Mouse (Mus musculus): ENCODE results near the gene Cryge.

Gene Cryge
- long read RNA-seq, experiment 1, result 0 reads
- long read RNA-seq, experiment 2, result 0 reads

- intact Hi-C loops (cut with DNase I), result loop anchor here (5.0 kb wide), 1 partner anchor 36 kb away; no protein-coding TSS in a partner anchor
Measured at GRCm38 (mm10) chr1:65050952-65051351, at the start of gene Cryge. Cryge (minus strand) TSS chr1:65051149.

GRCm38 (mm10) chr1:65096953-65097352 is 46.0 kb upstream of the Cryge start:
- intact Hi-C loops (cut with DNase I), result no loop called here

GRCm38 (mm10) chr1:65091566-65091965 is 40.6 kb upstream of the Cryge start:
- intact Hi-C loops (cut with DNase I), result no loop called here

- intact Hi-C loops (cut with DNase I), result no loop called here
Measured at GRCm38 (mm10) chr1:65090370-65090769, 39.4 kb upstream of the Cryge start.

DNA sequence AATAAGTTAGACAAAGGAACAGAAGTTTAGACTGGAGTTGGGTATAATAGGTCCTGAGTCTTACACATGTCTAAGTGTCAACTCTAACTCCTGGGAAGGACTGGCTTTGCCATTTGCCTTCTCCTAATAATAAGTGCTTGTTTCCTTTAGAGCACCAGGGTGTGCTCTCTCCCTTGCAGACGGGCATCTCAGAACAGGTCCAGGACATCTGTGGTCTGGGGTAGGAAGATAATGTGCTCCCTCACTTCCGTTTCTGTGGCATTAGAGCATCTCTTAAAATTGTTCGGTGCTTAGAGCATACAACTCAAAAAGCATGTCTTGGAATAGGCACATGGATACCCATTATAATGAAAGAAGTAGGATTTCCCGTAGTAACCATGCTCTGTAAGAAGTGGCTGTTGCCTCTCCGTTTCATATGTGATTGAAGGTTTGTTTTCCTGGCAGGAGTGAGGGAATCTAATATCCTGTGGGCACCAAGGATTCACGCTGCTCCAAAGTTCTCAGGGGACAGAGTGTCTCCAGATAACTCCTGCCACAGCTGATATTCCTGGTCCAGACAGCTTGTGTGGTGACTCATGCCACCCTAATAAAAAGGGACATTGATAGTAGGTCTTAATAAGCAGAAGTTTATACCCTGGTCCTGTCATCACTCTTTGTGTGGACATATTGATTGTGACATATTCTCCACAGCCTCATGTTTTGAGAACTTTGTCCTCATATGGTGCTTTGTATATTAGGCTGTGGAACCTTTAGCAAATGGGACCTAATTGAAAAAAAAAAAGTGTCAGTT is 37.8 kb upstream of the Cryge start:
- intact Hi-C loops (cut with DNase I), result loop anchor here (5.0 kb wide), 1 partner anchor 36 kb away; the partner anchor contains the start of gene Cryge

DNA sequence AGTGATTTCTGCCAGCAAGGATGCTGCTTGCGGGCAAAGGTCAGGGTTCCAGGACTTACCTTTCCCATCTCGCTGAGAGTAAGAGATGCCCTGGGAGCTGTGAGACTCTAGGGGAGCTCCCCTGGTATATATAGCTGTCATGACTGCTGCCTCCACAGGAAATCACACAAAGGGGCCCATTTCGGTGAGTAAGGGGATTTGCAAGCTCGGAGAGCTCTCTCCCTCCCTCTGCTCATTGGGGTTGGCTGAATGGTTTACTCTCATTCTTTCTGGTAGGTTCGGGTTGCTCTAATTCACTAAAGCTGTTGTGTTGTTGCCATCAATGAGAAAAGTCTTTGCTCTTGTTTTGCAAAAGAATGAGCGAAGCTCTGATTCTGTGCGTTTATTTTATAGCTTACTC is 31.2 kb upstream of the Cryge start, which contains the start of gene Crygb:
Gene Crygb, minus strand, starts transcription at position 101 of the 400 bp plus-strand sequence.
- intact Hi-C loops (cut with DNase I), result no loop called here

DNA sequence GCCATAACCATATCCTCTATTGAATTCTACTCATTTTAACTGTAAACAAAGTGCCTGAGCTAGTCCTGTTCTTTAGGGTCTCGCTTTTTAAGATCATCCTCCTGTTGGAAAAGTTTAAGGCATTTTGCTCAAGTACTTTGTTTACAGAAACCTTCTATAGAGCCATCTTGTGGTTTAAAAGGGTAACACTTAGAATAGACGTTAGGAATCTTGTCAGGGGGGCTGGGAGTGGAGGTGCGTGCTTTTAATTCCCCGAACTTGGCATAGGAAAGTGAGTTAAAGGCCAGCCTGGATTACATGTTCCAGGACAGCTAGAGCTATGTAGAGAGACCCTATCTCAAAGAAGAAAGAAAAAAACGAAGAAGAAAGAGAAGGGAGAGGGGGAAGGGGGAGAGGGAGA is 24.7 kb upstream of the Cryge start:
- intact Hi-C loops (cut with DNase I), result no loop called here

DNA sequence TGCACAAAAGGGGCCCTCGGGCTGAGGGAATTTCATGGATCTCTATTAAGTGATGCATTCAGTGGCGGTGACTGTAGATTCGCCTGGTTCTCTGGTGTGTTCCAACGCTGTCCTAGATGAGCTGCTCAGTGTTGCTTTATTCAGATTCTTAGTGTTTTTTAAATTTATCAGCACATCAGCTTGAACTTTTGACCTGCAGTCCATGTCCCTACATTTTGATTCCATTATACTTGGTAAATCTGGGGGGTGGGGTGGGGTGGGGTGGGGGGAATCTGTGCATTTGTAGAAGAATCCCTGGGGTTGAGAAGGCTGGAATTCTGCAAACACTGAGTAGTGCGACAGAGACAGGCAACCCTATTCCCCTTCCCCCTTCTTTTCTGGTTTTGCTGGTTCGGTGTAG is 22.6 kb upstream of the Cryge start, which contains the start of gene Crygc:
Gene Crygc, minus strand, starts transcription at position 101 of the 400 bp plus-strand sequence.
- intact Hi-C loops (cut with DNase I), result no loop called here

DNA sequence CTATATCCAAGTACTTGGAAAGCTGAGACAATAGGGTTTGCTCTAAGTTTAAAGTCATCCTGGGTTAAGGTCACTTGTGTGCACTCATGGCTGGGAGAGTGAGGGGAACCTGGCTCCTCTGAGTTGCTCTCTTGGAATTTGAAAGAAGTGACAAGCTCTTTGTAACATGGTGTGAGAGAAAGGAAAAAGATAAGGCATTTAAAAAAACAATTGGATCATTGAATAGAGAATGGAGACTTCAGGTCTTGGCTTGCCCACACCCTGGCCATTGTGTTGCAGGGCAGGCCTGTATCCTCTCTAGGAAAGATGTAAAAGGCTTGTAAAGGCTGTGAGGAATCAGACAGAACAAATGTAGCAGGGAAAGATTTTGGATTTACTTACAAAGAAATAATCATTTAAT is 16.9 kb upstream of the Cryge start:
- intact Hi-C loops (cut with DNase I), result no loop called here

DNA sequence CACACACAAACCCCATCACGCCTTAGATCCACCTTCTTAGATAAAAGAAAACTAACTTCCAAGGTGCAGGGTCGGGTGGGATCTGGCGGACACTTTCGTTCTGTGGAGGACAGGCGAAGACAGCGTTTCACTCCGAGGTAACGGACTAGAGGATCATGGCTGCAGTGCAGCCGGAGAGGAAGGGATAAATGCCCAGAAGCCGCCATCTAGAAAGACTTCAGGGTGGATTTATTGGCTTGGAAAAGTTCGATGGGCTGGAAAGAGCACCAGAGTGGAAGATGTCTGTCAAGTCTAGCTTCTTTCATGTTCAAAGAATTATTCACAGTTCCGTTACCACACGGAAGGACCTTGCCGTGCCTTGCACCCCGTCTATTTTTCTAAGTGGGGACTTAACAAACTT is 13.3 kb upstream of the Cryge start:
- intact Hi-C loops (cut with DNase I), result no loop called here

DNA sequence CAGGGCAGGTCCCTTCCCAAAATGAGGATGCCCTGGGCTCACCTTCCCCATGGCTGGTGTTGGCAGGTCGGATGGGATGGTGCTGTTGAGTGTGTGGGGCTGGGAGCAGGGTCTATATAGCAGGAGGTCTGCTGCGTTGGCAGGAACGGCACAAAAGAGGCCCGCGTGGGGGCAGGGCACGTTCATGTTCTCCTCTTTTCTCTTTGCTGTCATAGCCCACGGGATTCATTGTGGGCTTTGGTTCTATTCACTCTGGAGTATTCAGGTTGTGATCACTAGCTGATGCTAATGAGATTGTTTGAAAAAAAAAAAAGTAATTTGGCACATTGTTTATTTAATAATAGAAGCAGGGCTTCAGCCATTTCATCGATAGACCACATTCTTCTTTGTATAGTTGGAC is 12.4 kb upstream of the Cryge start, which contains the start of gene Crygd:
Gene Crygd, minus strand, starts transcription at position 101 of the 400 bp plus-strand sequence.
- intact Hi-C loops (cut with DNase I), result no loop called here

GRCm38 (mm10) chr1:65052140-65052539 is 1.2 kb upstream of the Cryge start:
- intact Hi-C loops (cut with DNase I), result loop anchor here (5.0 kb wide), 1 partner anchor 35 kb away; no protein-coding TSS in a partner anchor

GRCm38 (mm10) chr1:65051696-65052095 is 747 bp upstream of the Cryge start:
- intact Hi-C loops (cut with DNase I), result loop anchor here (5.0 kb wide), 1 partner anchor 36 kb away; no protein-coding TSS in a partner anchor

DNA sequence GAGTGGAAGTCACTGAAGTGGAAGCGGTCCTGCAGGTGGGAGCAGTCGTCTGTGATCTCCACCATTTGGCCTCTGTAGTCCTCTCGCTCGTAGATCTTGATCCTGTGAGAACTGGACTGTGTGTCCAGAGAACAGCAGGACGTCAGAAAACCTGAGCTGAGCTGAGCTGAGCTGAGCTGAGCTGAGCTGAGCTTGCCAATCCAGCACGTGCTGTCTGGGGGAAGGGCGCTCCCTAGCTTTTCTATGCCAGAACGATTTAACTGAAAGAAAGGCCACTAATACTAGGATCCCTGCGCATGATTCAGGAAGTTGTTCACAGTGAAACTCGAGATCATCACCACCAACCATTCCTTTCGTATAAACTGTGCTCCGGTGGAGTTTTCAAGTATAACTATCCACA is 2.2 kb downstream of the Cryge start:
- intact Hi-C loops (cut with DNase I), result no loop called here

GRCm38 (mm10) chr1:65046401-65047109 is 4.4 kb downstream of the Cryge start:
- intact Hi-C loops (cut with DNase I), result loop anchor here (2.0 kb wide), 1 partner anchor 132 kb away; no protein-coding TSS in a partner anchor

GRCm38 (mm10) chr1:65043433-65043832 is 7.5 kb downstream of the Cryge start:
- intact Hi-C loops (cut with DNase I), result no loop called here

GRCm38 (mm10) chr1:65041837-65042236 is 9.1 kb downstream of the Cryge start:
- intact Hi-C loops (cut with DNase I), result no loop called here

DNA sequence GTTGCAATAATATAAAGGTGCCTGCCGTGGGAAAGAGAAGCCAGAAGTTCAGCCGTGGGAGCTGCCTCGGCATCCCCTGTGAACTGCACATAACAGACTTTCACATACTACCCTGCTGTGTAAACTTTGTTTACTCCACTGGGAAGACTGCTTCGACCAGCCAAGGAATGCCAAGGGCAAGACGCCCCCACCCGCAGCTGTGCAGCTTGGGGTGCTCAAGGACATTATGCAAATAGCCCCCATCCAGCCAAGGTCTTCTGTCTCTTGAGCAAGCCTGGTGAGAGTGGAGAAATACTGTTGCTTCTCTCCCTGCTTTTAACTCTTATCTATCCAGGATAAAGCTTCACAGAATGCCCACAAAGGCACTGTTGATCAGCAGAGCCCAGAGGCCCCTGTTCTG is 10.1 kb downstream of the Cryge start:
- intact Hi-C loops (cut with DNase I), result no loop called here

DNA sequence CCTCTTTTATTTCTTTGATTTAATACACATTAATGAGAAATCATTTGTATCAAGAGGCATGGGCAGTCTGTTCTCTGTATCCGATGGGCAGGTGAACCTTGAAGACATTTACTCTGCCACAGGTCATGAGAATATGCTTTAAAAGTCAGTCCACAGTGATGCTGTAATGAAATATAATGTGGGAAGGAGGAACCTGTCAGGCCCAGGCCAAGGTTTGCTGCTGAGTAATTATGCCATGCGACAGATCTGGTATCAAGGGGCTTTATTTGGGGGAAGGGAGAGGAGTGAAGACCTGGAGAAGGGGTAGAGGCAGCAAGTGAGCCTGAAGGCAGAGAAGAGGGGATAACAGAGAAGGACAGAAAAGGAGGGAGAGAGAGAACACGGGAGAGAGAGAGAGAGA is 11.3 kb downstream of the Cryge start:
- intact Hi-C loops (cut with DNase I), result no loop called here

DNA sequence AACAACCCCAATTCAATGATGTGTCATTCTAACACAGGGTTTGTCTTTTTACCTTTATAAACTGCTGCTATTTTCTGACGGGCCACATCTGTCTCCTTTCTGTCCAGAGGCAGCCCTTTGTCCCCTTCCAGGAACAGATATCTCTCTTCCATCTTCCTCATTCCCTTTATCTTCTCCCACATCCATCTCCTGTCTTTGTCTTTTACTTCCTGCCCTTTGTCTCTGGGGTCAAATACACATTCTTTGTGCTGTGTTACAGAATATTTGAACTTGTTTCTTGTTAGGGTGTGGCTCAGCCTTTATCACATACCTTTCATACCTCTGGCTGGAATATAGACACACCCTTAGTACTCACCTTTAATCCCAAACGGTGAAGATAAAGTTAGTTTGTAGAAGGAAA is 13.4 kb downstream of the Cryge start:
- intact Hi-C loops (cut with DNase I), result no loop called here

DNA sequence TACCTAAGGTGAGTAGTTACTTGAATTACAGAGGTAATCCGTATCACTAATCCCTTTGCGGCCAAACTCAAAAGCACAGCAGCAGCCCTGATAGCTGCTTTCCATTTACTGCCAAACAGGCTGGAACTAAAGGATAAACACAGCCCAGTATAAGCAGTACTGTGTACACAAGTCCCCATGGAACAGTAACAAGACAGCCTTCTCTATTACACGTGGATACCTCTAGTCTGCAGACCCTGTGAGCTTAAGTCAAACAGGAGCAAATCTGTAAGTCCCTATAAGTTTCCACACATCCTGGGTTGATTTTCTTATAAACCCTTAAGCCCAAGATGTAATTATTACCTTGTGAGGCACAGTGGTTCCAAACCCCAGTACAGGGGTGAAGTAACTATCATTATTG is 15.4 kb downstream of the Cryge start:
- intact Hi-C loops (cut with DNase I), result no loop called here

DNA sequence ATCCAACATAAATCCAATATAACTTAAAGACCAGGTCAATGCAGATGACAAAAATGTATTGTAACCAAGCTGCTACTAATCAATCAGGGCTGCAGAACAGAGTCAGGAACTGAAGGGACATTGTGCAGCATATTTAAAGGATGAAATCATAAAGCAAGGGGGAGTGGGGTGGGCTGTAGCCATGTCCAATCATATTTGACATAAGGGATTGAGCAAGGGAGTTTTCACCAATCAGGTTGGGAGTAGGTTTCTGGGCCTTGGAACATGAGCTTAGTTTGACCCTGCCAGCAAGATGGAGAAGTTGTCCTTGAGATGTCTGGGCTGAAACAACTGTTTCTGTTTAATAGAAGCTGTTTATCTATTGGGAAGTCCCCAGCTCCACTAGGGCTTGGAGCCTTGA is 18.3 kb downstream of the Cryge start, which contains the start of gene Akr1cl:
Gene Akr1cl, minus strand, starts transcription at position 119 of the 400 bp plus-strand sequence.
- intact Hi-C loops (cut with DNase I), result no loop called here
